Mouse (Mus musculus) MEL (cell line): ENCODE data around the gene Smagp. TPM values are rescaled to one million over a fixed set of nuclear protein-coding genes. Genes with fewer than 3 reads are reported as not detected.

Experiments
- DNase-seq: peaks from one replicate; pipeline ENCODE4 v3.0.0; 2011; ENCODE audit warnings: low read depth, low spot score
- H3K27ac ChIP-seq: 2 replicates; pipeline ENCODE4 v1.5.1; 2012; ENCODE audit warnings: low read depth, mild to moderate bottlenecking, control low read depth, low read length, moderate library complexity; ENCODE audit not compliant: control insufficient read depth
- H3K27me3 ChIP-seq, 2 experiments: fragments of 150-350 bp in 1 of 2; sonication (generic) in 1 of 2; 2 replicates each; pipeline ENCODE4 v1.6.1; 2012; ENCODE audit warnings: low read length in 2 of 2, mild to moderate bottlenecking in 2 of 2, improper control_type of control experiment in 1 of 2, moderate library complexity in 1 of 2; ENCODE audit not compliant: insufficient read depth in 2 of 2, control insufficient read depth in 1 of 2
- H3K36me3 ChIP-seq, 2 experiments: 2 replicates each; pipeline ENCODE4 v1.6.1; 2012 to 2014; ENCODE audit warnings: low read length in 2 of 2, improper control_type of control experiment in 1 of 2, inconsistent platforms in 1 of 2, mild to moderate bottlenecking in 1 of 2; ENCODE audit not compliant: insufficient read depth in 2 of 2, control insufficient read depth in 1 of 2
- H3K4me1 ChIP-seq, 2 experiments: fragments of 150-350 bp in 1 of 2; sonication (generic) in 1 of 2; 2 replicates each; pipeline ENCODE4 v1.6.1; 2012; ENCODE audit warnings: low read length in 2 of 2, improper control_type of control experiment in 1 of 2, mild to moderate bottlenecking in 1 of 2; ENCODE audit not compliant: insufficient read depth in 2 of 2, control insufficient read depth in 1 of 2
- H3K4me3 ChIP-seq, 2 experiments: fragments of 150-350 bp in 1 of 2; sonication (generic) in 1 of 2; 2 replicates each; pipeline ENCODE4 v1.5.1; 2012; ENCODE audit warnings: low read depth in 2 of 2, low read length in 2 of 2, mild to moderate bottlenecking in 2 of 2, moderate library complexity in 2 of 2, control low read depth in 1 of 2, improper control_type of control experiment in 1 of 2; ENCODE audit not compliant: control insufficient read depth in 1 of 2, insufficient read depth in 1 of 2
- H3K79me2 ChIP-seq: 2 replicates; pipeline ENCODE4 v1.6.1; 2012; ENCODE audit warnings: mild to moderate bottlenecking, low read length, moderate library complexity; ENCODE audit not compliant: control insufficient read depth, poor library complexity, insufficient read depth
- H3K9ac ChIP-seq: 2 replicates; pipeline ENCODE4 v1.6.1; 2012; ENCODE audit warnings: low read depth, mild to moderate bottlenecking, control low read depth, low read length, moderate library complexity; ENCODE audit not compliant: control insufficient read depth, poor library complexity, severe bottlenecking
- H3K9me3 ChIP-seq: fragments of 150-350 bp; sonication (generic); replicated peaks from 2 replicates; pipeline ENCODE4 v1.6.1; 2012; ENCODE audit warnings: mild to moderate bottlenecking, low read length, improper control_type of control experiment, moderate library complexity; ENCODE audit not compliant: insufficient read depth
- BHLHE40 ChIP-seq: IDR thresholded peaks from 2 replicates; pipeline ENCODE4 v1.6.1; 2012; ENCODE audit warnings: low read depth, mild to moderate bottlenecking, inconsistent platforms, low read length, improper control_type of control experiment, borderline replicate concordance
- EP300 ChIP-seq, 2 experiments: IDR thresholded peaks; 2 replicates each; pipeline ENCODE4 v1.6.1; 2011; ENCODE audit warnings: improper control_type of control experiment in 2 of 2, low read length in 2 of 2, low read depth in 1 of 2, mild to moderate bottlenecking in 1 of 2
- GABPA ChIP-seq: IDR thresholded peaks from 2 replicates; pipeline ENCODE4 v1.6.1; 2012; ENCODE audit warnings: low read depth, mild to moderate bottlenecking, inconsistent platforms, low read length, improper control_type of control experiment, moderate library complexity
- GATA1 ChIP-seq: IDR thresholded peaks from 2 replicates; pipeline ENCODE4 v1.6.1; 2011; ENCODE audit warnings: low read depth, low read length, improper control_type of control experiment
- MAFK ChIP-seq: IDR thresholded peaks from 2 replicates; pipeline ENCODE4 v1.6.1; 2011; ENCODE audit warnings: low read depth, mild to moderate bottlenecking, low read length, improper control_type of control experiment, borderline replicate concordance
- MXI1 ChIP-seq: IDR thresholded peaks from 2 replicates; pipeline ENCODE4 v1.6.1; 2011; ENCODE audit warnings: mild to moderate bottlenecking, low read depth, low read length, improper control_type of control experiment
- POLR2AphosphoS2 ChIP-seq: IDR thresholded peaks from 2 replicates; pipeline ENCODE4 v1.6.1; 2011; ENCODE audit warnings: low read length, improper control_type of control experiment
- TBP ChIP-seq: IDR thresholded peaks from 2 replicates; pipeline ENCODE4 v1.8.0; 2011; ENCODE audit warnings: low read depth, low read length, improper control_type of control experiment
- UBTF ChIP-seq: IDR thresholded peaks from 2 replicates; pipeline ENCODE4 v1.6.1; 2012; ENCODE audit warnings: low read depth, mild to moderate bottlenecking, inconsistent platforms, low read length, improper control_type of control experiment, moderate library complexity, borderline replicate concordance; ENCODE audit not compliant: insufficient read depth
- ZMIZ1 ChIP-seq: IDR thresholded peaks from 2 replicates; pipeline ENCODE4 v1.6.1; 2012; ENCODE audit warnings: low read depth, mild to moderate bottlenecking, inconsistent platforms, low read length, improper control_type of control experiment, moderate library complexity
- ZNF384 ChIP-seq: IDR thresholded peaks from 2 replicates; pipeline ENCODE4 v1.6.1; 2012; ENCODE audit warnings: low read depth, mild to moderate bottlenecking, inconsistent platforms, low read length, improper control_type of control experiment
- polyA plus RNA-seq, 2 experiments: library from polyadenylated mRNA; stranded (reverse) in 1 of 2; unstranded in 1 of 2; fragments of >175 nt in 1 of 2; fragments of >200 nt in 1 of 2; gene quantifications; 2 replicates each; pipeline versions ENCODE4 v1.2.1 to v1.2.4; 2012; ENCODE audit warnings: low replicate concordance in 2 of 2, low read depth in 1 of 2; ENCODE audit not compliant: insufficient read length in 2 of 2, insufficient read depth in 1 of 2, missing spikeins in 1 of 2
- total RNA-seq: library from RNA; depleted of rRNA; stranded (reverse); fragments of 300-350 nt; gene quantifications from 2 replicates; pipeline ENCODE4 v1.2.3, GENCODE M21; 2012

Gene Smagp
- total and polyA plus RNA-seq, 3 experiments = 2.6 to 22.6 TPM; not detected in 1

DNA sequence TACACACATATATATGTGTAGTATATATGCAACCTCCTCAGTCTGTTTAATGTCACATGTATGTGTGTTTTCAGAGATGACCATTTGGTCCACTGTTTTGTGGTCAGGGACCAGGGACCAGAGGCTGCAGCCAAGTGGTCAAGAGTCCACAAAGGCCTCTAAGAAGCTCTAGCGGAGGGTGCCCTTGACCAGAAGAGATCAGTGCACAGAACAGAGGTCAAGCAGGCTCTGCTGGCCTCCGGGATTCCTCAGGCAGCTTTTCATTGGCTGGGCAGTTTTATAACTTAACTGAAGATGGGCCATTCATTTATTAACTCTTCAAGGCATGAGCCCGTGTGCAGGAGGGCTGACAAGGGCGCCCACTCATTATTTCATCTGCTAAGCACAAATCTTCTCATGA, 49.6 kb downstream of the Smagp start:
- Histone ChIP-seq H3K4me3 (no peak overlapping the region), H3K9ac (no peak overlapping the region), H3K79me2 (no peaks in the 10 kb centered on the region), H3K27me3 (no peaks in the 10 kb centered on the region; a peak in 1 of 4 replicates), H3K4me1 (no peaks in the 10 kb centered on the region), H3K36me3 (no peaks in the 10 kb centered on the region), H3K9me3 (no peaks in the 10 kb centered on the region), H3K27ac (no peak overlapping the region)
- no peak for TF ChIP-seq GABPA
- no peak for DNase-seq

- Histone ChIP-seq H3K79me2 (no peaks in the 10 kb centered on the region), H3K27me3 (no peaks in the 10 kb centered on the region; a peak in 1 of 4 replicates), H3K36me3 (no peaks in the 10 kb centered on the region), H3K9ac (no peak overlapping the region), H3K4me3 (no peak overlapping the region), H3K9me3 (no peaks in the 10 kb centered on the region), H3K4me1 (no peaks in the 10 kb centered on the region), H3K27ac (no peak overlapping the region)
- DNase-seq = no peak
- TF ChIP-seq ZMIZ1 (no peak), MXI1 (no peak), GATA1 (no peak), MAFK (no peak)
These were observed 50.8 kb downstream of the Smagp start for GRCm38 (mm10) chr15:100585931-100586330.

GRCm38 (mm10) chr15:100580108-100580507, 56.6 kb downstream of the Smagp start:
- Histone ChIP-seq H3K36me3 (no peaks in the 10 kb centered on the region), H3K27ac (no peak overlapping the region), H3K4me3 (no peak overlapping the region), H3K27me3 (no peaks in the 10 kb centered on the region; a peak in 1 of 4 replicates), H3K4me1 (no peaks in the 10 kb centered on the region), H3K79me2 (no peaks in the 10 kb centered on the region), H3K9ac (no peak overlapping the region), H3K9me3 (no peaks in the 10 kb centered on the region)
- DNase-seq = no peak
- TF ChIP-seq ZNF384 = no peak
- no peak for TF ChIP-seq POLR2AphosphoS2
- TF ChIP-seq BHLHE40 = no peak
- no peak for TF ChIP-seq GATA1
- no peak for TF ChIP-seq EP300 (IDR thresholded peaks at IDR 0.05; ENCODE audit: low read depth in 1 of 2, low read length in 2 of 2)
- TF ChIP-seq UBTF = no peak
- no peak for TF ChIP-seq TBP
